In genomic region chr3:79144672-79145406, GRCm38 (mm10) we compare ENCODE assay signal across 8 mouse cellular contexts.
A peak's percentile ranks its signal among the peaks of the same experiment; 100 is the strongest.
DNase-seq lines count a peak whose midpoint lies in the region; TF ChIP-seq lines count a peak whose summit lies in the region.

No protein-coding gene starts in this region.

- peak overlapping the region; percentile 29 for H3K4me3 ChIP-seq in heart, adult 2 months
- H3K4me3 ChIP-seq in olfactory bulb, adult 2 months (ENCODE audit: insufficient read depth, low read depth, low read length), result peak overlapping the region; percentile 68

- DNase-seq in heart, adult 2 months, result no peak
- no peak for DNase-seq in heart, postnatal 36 days
- peak; percentile 58 for DNase-seq in cerebellum, adult 8-10 months
- peak; percentile 73 to 80 for DNase-seq in frontal cortex, postnatal 36 days (ENCODE audit: low spot score in 2 of 2)
- peak; percentile 67 for DNase-seq in left cerebral cortex, adult 11 months (ENCODE audit: low spot score)
- no peak for DNase-seq in ovary, postnatal 14 days (ENCODE audit: low spot score)
- no peak for DNase-seq in urinary bladder, adult 18-20 months (ENCODE audit: low spot score in 2 of 2)

- peak overlapping the region; percentile 70 for H3K27ac ChIP-seq in heart, adult 2 months
- peak overlapping the region; percentile 98 for H3K27ac ChIP-seq in olfactory bulb, adult 2 months (ENCODE audit: insufficient read depth, low read depth, low read length)

- intact Hi-C loops in heart, adult 2 months (cut with DNase I), result loop anchor here (2.0 to 5.0 kb wide), 4 partner anchors 14 to 52 kb away; no protein-coding TSS in a partner anchor
- intact Hi-C loops in heart, postnatal 36 days (cut with DNase I), result loop anchor here (5.0 kb wide), 1 partner anchor 32 kb away; no protein-coding TSS in a partner anchor

- no peaks in the 10 kb centered on the region for H3K27me3 ChIP-seq in heart, adult 2 months (ENCODE audit: control insufficient read depth, insufficient read depth, low read length)

- 17% methylated on average over 13 of the region's 13 CpGs for WGBS in heart, adult 2 months
- 4% methylated on average over 13 of the region's 13 CpGs for WGBS in olfactory bulb, adult 2 months

- H3K36me3 ChIP-seq in heart, adult 2 months (ENCODE audit: control insufficient read depth, insufficient read depth, low read length), result peaks cover 36% of the 10 kb centered on the region

- H3K79me2 ChIP-seq in heart, adult 2 months (replicated peaks; ENCODE audit: control insufficient read depth, insufficient read depth, low read length), result peaks cover 10% of the 10 kb centered on the region

- H3K9ac ChIP-seq in heart, adult 2 months (ENCODE audit: low read depth, low read length), result peak overlapping the region; percentile 68

- TF ChIP-seq EP300 in heart, adult 2 months (IDR thresholded peaks at IDR 0.05; ENCODE audit: insufficient read depth, low read depth, low read length), result no peak

- TF ChIP-seq CTCF in heart, adult 2 months (IDR thresholded peaks at IDR 0.05), result no peak
- TF ChIP-seq CTCF in olfactory bulb, adult 2 months (IDR thresholded peaks at IDR 0.05; ENCODE audit: insufficient read depth, low read depth, low read length), result no peak

- H3K4me1 ChIP-seq in heart, adult 2 months (ENCODE audit: control insufficient read depth, insufficient read depth, low read length), result peaks cover 25% of the 10 kb centered on the region
- peaks cover 8% of the 10 kb centered on the region; the same call in 1 of the 2 replicates for H3K4me1 ChIP-seq in olfactory bulb, adult 2 months (ENCODE audit: control insufficient read depth, insufficient read depth, low read length)

- TF ChIP-seq POLR2A in heart, adult 2 months (IDR thresholded peaks at IDR 0.05; ENCODE audit: insufficient read depth, low read depth, low read length), result no peak
- TF ChIP-seq POLR2A in olfactory bulb, adult 2 months (IDR thresholded peaks at IDR 0.05; ENCODE audit: insufficient read depth, low read depth, low read length), result peak; percentile 39; the same call in 1 of the 2 replicates

Comparison
In these comparisons a context has a peak if more than half of its experiments do, and no peak if none do; other contexts are left out.
1. DNase-seq: peak in cerebellum, adult 8-10 months (single experiment), frontal cortex, postnatal 36 days (2 of 2) and left cerebral cortex, adult 11 months (single experiment); none in heart, adult 2 months (0 of 2), heart, postnatal 36 days (0 of 2), ovary, postnatal 14 days (single experiment) and urinary bladder, adult 18-20 months (0 of 2).